Mouse (Mus musculus): Measurements from ENCODE around the gene Ank3. TPM values are rescaled to one million over a fixed set of nuclear protein-coding genes. Genes with fewer than 3 reads are reported as not detected.

Gene Ank3
- polyA plus RNA-seq, 1 experiment from 2014 or later = 19.0 TPM

DNA sequence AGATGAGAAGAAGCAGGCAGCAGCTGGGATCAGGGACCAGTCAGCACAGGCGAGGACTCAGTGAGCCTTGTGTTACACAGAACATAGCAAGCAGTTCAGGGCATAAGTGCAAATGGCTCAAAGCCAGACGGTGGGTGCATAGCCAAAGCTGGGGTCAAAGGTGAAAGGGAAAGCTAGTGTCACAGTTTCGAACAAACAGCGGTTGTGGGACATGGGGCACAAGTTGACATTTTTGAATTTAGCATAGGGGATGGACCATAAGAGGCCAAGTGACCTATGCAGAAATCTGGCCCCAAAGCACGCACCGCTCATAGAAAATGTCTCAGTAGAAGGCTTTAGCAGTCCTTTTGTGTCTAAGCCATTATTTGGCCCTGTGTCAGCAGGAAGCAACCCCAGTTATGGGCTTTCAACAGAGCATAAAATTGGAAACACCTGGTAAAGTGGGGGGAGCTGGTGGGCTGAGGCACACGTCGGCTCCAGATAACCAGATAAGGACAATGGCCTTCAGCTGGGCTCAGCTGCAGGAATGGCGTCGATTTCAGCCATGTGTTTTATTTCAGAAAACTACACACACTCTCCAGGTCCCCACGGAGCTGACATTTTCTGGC is 185.4 kb downstream of the Ank3 start:
- WGBS = 31% methylated on average over 11 of the region's 11 CpGs
- H3K9me3 ChIP-seq (ENCODE audit: control insufficient read depth, low read length) = no peaks in the 10 kb centered on the region
- H3K36me3 ChIP-seq (ENCODE audit: control insufficient read depth, insufficient read depth, low read length) = no peaks in the 10 kb centered on the region
- H3K4me2 ChIP-seq (ENCODE audit: low read depth, low read length) = no peak overlapping the region
- H3K4me3 ChIP-seq (ENCODE audit: low read length) = no peak overlapping the region
- H3K9ac ChIP-seq (ENCODE audit: low read length) = no peak overlapping the region
- ATAC-seq (ENCODE audit: low read depth) = peak; percentile 76
- no peak overlapping the region for H3K27ac ChIP-seq (ENCODE audit: low read length)
- H3K4me1 ChIP-seq (replicated peaks; ENCODE audit: control insufficient read depth, insufficient read depth, low read length) = peaks cover 7% of the 10 kb centered on the region; the same call in 1 of the 2 replicates
- no peaks in the 10 kb centered on the region for H3K27me3 ChIP-seq (ENCODE audit: control insufficient read depth, insufficient read depth, low read depth, low read length)

DNA sequence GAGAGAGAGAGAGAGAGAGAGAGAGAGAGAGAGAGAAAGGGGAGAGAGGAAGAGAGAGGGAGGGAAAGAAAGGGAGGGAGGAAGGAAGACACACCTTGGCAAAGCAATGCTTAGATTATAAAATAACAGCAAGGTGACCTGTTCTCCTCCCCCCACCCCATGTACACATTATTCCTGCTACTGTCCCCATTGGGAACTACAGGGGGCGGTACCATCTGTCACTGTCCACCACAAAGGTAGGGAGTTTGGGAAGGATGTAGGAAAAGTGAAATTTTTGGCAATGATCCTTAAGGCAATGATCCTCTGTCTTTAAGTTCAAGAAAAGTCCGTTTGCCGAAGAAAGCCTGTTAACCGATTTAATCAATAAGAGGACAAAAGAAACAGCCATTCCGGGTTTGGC is 186.0 kb downstream of the Ank3 start:
- ATAC-seq (ENCODE audit: low read depth) = no peak
- Histone ChIP-seq H3K27me3 (ENCODE audit: control insufficient read depth, insufficient read depth, low read depth, low read length) (no peaks in the 10 kb centered on the region), H3K9ac (ENCODE audit: low read length) (no peak overlapping the region), H3K4me1 (replicated peaks; ENCODE audit: control insufficient read depth, insufficient read depth, low read length) (peaks cover 7% of the 10 kb centered on the region; the same call in 1 of the 2 replicates), H3K27ac (ENCODE audit: low read length) (no peak overlapping the region), H3K36me3 (ENCODE audit: control insufficient read depth, insufficient read depth, low read length) (no peaks in the 10 kb centered on the region), H3K9me3 (ENCODE audit: control insufficient read depth, low read length) (no peaks in the 10 kb centered on the region), H3K4me3 (ENCODE audit: low read length) (no peak overlapping the region), H3K4me2 (ENCODE audit: low read depth, low read length) (no peak overlapping the region)
- 86% methylated on average over 5 of the region's 5 CpGs for WGBS

DNA sequence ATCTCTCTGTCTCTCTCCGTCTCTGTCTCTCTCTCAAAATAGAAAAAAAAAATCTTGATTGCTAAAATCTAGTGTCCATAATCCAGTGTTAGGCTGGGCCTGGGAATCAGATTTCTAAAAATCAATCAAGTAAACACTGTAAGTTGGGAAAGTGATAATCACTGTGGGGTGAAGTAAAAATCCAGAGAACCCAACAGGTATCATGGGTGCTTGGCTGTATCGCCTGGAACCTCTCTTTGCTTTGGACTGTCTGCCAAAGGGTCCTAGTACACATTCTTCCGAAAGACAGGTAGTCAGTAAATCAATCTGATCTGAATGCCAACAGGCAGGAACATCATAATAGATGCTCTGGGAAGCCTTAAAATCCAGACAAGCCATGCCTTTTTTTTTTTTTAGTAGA is 186.7 kb downstream of the Ank3 start:
- no peak for ATAC-seq (ENCODE audit: low read depth)

DNA sequence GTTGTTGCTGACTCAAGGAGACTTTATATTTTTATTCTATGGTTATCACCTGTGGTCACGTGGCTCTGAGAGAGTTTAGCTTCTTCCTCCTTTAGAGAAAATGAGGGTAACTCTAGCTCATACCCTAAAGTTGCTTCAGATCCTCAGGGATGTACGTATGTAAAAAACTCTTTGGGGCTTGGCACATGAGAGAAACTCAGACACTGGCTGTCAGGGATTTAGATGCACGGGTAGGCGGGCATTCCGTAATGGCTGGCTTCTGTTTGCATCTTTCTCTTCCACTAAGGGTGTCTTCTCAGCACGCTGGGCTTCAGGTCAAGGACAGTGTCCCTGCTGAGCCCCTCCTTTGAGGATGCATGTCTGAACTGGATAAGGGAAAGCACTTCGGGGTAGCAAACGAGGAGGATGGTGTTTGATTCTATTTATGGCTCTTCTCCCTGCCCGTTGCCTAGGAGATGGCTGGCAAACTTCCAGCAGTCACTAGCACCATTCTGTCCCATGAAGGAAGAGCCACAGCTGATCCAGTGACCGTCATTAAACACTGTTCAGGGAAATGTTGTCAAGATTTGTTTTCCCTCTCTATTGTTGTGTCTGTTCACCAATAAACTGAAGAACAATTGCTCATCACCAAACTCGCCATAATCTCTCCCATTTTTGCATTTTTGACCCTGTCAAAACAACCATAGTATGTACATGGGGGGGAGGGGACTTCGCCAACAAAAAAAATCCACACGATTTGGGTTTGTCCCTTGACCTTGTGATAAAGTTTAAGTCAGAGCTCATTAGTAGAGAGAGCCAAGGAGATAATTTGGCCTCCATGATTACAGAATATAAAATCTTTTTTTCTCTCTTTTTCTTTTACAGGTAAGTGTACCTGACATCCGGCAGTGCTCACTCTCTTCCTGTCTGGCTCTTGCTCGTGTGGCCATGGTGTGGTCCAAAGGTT is 195.9 kb downstream of the Ank3 start:
- Histone ChIP-seq H3K27ac (ENCODE audit: low read length) (no peak overlapping the region), H3K4me3 (ENCODE audit: low read length) (no peak overlapping the region), H3K4me2 (ENCODE audit: low read depth, low read length) (peak overlapping the region; percentile 21; the same call in 1 of the 2 replicates), H3K9me3 (ENCODE audit: control insufficient read depth, low read length) (0 out of 2 replicates have a peak, but pooled peaks cover 2% of the 10 kb centered on the region), H3K9ac (ENCODE audit: low read length) (no peak overlapping the region), H3K36me3 (ENCODE audit: control insufficient read depth, insufficient read depth, low read length) (no peaks in the 10 kb centered on the region), H3K4me1 (replicated peaks; ENCODE audit: control insufficient read depth, insufficient read depth, low read length) (peaks cover 11% of the 10 kb centered on the region), H3K27me3 (ENCODE audit: control insufficient read depth, insufficient read depth, low read depth, low read length) (no peaks in the 10 kb centered on the region)
- 36% methylated on average over 15 of the region's 15 CpGs for WGBS
- ATAC-seq (ENCODE audit: low read depth) = peak; percentile 82

More for the DNA sequence above, 186.7 kb downstream of the Ank3 start:
- H3K9ac ChIP-seq (ENCODE audit: low read length) = no peak overlapping the region
- WGBS = 88% methylated on average over 3 of the region's 3 CpGs
- H3K27me3 ChIP-seq (ENCODE audit: control insufficient read depth, insufficient read depth, low read depth, low read length) = no peaks in the 10 kb centered on the region
- H3K4me3 ChIP-seq (ENCODE audit: low read length) = no peak overlapping the region
- H3K4me1 ChIP-seq (replicated peaks; ENCODE audit: control insufficient read depth, insufficient read depth, low read length) = peaks cover 7% of the 10 kb centered on the region; the same call in 1 of the 2 replicates
- no peaks in the 10 kb centered on the region for H3K36me3 ChIP-seq (ENCODE audit: control insufficient read depth, insufficient read depth, low read length)
- no peaks in the 10 kb centered on the region for H3K9me3 ChIP-seq (ENCODE audit: control insufficient read depth, low read length)
- no peak overlapping the region for H3K4me2 ChIP-seq (ENCODE audit: low read depth, low read length)
- no peak overlapping the region for H3K27ac ChIP-seq (ENCODE audit: low read length)

DNA sequence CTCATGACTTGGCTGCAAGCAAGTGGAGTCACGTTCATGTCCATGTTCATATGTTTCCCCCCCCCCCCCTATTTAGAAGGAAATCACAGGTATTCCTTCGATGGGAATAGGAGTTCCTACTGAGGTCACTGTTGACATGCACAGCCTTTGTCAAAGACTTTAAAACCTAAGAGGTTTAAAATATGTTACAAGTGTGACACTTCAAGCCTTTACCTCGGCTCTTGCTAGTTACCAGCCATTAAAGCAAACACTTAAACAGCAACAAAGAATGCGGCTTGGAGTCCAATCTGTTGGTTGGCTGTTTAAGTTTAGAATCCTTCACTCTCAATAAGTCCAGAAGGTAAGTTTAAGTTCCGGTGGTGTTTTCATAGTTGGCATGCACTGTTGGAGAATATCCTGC is 196.9 kb downstream of the Ank3 start:
- H3K36me3 ChIP-seq (ENCODE audit: control insufficient read depth, insufficient read depth, low read length) = no peaks in the 10 kb centered on the region
- 0 out of 2 replicates have a peak, but pooled peaks cover 2% of the 10 kb centered on the region for H3K9me3 ChIP-seq (ENCODE audit: control insufficient read depth, low read length)
- ATAC-seq (ENCODE audit: low read depth) = peak; percentile 80
- H3K4me3 ChIP-seq (ENCODE audit: low read length) = no peak overlapping the region
- WGBS = 50% methylated on average over 5 of the region's 5 CpGs
- H3K4me2 ChIP-seq (ENCODE audit: low read depth, low read length) = no peak overlapping the region
- peak overlapping the region; percentile 34; the same call in 1 of the 2 replicates for H3K27ac ChIP-seq (ENCODE audit: low read length)
- no peaks in the 10 kb centered on the region for H3K27me3 ChIP-seq (ENCODE audit: control insufficient read depth, insufficient read depth, low read depth, low read length)
- H3K9ac ChIP-seq (ENCODE audit: low read length) = no peak overlapping the region
- peaks cover 11% of the 10 kb centered on the region for H3K4me1 ChIP-seq (replicated peaks; ENCODE audit: control insufficient read depth, insufficient read depth, low read length)

DNA sequence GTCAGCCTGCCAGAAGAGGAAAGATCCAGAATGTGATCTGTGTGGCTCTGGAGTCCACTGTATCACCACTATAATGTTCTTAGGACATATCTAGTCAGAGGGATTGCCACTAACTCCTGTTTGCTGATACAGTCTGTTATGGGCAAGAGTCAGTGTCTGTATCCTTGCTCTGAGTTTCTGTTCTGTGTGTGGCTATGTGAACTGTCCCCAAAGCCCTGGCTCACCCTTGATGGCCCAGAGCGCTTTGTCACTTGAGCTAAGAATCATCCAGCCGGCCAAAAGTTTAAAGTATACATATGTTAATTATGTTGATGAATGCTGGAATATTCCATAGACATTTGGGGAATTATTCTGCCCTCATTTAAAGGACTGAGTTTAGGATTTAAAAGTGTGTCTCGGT is 202.9 kb downstream of the Ank3 start:
- Histone ChIP-seq H3K4me3 (ENCODE audit: low read length) (no peak overlapping the region), H3K4me2 (ENCODE audit: low read depth, low read length) (no peak overlapping the region), H3K9me3 (ENCODE audit: control insufficient read depth, low read length) (0 out of 2 replicates have a peak, but pooled peaks cover 2% of the 10 kb centered on the region), H3K27me3 (ENCODE audit: control insufficient read depth, insufficient read depth, low read depth, low read length) (no peaks in the 10 kb centered on the region), H3K4me1 (replicated peaks; ENCODE audit: control insufficient read depth, insufficient read depth, low read length) (no peaks in the 10 kb centered on the region), H3K36me3 (ENCODE audit: control insufficient read depth, insufficient read depth, low read length) (no peaks in the 10 kb centered on the region), H3K27ac (ENCODE audit: low read length) (no peak overlapping the region), H3K9ac (ENCODE audit: low read length) (no peak overlapping the region)
- WGBS = 83% methylated on average over 3 of the region's 3 CpGs
- ATAC-seq (ENCODE audit: low read depth) = no peak

DNA sequence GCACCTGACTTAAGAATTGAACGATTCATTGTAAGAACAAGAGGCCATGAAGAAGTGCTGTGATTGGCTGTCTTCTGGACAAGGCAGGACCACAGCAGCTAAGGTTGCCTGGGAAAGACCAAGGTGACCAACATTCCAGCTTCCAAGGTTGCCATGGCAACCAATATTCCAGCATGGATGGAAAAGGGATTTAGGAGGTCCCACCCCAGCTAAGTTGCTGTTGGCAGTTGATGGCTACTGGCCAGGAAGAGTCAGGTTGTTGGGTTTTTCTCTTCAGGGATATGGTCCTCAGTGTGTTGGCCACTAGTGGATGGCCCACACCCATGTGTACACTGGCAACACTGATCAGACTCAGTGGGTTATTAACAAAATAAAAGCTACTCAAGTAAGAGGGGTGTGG is 204.1 kb downstream of the Ank3 start:
- WGBS = 74% methylated on average over 1 of the region's 1 CpGs
- Histone ChIP-seq H3K36me3 (ENCODE audit: control insufficient read depth, insufficient read depth, low read length) (no peaks in the 10 kb centered on the region), H3K9ac (ENCODE audit: low read length) (no peak overlapping the region), H3K27ac (ENCODE audit: low read length) (no peak overlapping the region), H3K4me2 (ENCODE audit: low read depth, low read length) (no peak overlapping the region), H3K4me1 (replicated peaks; ENCODE audit: control insufficient read depth, insufficient read depth, low read length) (no peaks in the 10 kb centered on the region), H3K4me3 (ENCODE audit: low read length) (no peak overlapping the region), H3K27me3 (ENCODE audit: control insufficient read depth, insufficient read depth, low read depth, low read length) (no peaks in the 10 kb centered on the region), H3K9me3 (ENCODE audit: control insufficient read depth, low read length) (0 out of 2 replicates have a peak, but pooled peaks cover 2% of the 10 kb centered on the region)
- ATAC-seq (ENCODE audit: low read depth) = no peak

DNA sequence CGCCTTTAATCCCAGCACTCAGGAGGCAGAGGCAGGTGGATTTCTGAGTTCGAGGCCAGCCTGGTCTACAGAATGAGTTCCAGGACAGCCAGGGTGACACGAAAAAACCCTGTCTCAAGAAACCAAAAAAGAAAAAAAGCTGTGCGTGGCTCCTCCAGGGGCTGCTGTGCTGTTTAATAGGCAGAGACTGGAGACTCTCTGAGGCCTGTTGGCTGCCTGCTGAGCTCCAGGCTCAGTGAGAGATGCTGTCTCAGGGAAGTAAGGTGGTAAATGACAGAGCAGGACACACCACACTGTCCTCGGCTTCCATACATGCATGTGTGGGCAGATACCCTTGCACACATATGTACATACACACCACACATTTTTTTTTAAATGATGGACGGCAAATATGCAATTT is 206.0 kb downstream of the Ank3 start:
- WGBS = 76% methylated on average over 6 of the region's 6 CpGs
- no peak for ATAC-seq (ENCODE audit: low read depth)
- no peak overlapping the region for H3K4me2 ChIP-seq (ENCODE audit: low read depth, low read length)
- H3K4me3 ChIP-seq (ENCODE audit: low read length) = no peak overlapping the region
- H3K36me3 ChIP-seq (ENCODE audit: control insufficient read depth, insufficient read depth, low read length) = no peaks in the 10 kb centered on the region
- H3K27me3 ChIP-seq (ENCODE audit: control insufficient read depth, insufficient read depth, low read depth, low read length) = no peaks in the 10 kb centered on the region
- no peaks in the 10 kb centered on the region for H3K9me3 ChIP-seq (ENCODE audit: control insufficient read depth, low read length)
- H3K27ac ChIP-seq (ENCODE audit: low read length) = no peak overlapping the region
- H3K4me1 ChIP-seq (replicated peaks; ENCODE audit: control insufficient read depth, insufficient read depth, low read length) = no peaks in the 10 kb centered on the region
- H3K9ac ChIP-seq (ENCODE audit: low read length) = no peak overlapping the region

DNA sequence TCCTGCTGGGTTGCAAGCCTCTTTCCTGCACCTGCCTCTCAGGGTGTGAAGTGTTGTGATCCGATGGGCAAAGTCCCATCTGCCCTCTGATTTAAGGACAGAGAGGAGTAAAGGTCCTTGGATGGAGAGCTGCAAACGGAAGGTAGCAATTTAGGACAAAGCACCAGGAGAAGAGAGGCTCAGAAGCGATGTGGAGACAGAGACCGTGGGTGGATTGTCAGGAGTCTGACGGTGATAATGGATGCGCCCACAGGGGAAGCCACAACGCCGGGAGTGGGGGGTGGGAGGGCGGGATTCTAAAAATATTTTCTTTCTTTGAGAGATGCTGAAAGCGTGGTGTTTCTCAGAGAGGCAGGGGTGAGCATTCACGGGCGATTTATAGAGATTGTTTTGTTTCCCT is 206.6 kb downstream of the Ank3 start:
- no peak overlapping the region for H3K4me2 ChIP-seq (ENCODE audit: low read depth, low read length)
- 42% methylated on average over 12 of the region's 12 CpGs for WGBS

More for the DNA sequence above, 206.6 kb downstream of the Ank3 start:
- ATAC-seq (ENCODE audit: low read depth) = no peak
- Histone ChIP-seq H3K9ac (ENCODE audit: low read length) (no peak overlapping the region), H3K36me3 (ENCODE audit: control insufficient read depth, insufficient read depth, low read length) (no peaks in the 10 kb centered on the region), H3K9me3 (ENCODE audit: control insufficient read depth, low read length) (no peaks in the 10 kb centered on the region), H3K4me3 (ENCODE audit: low read length) (no peak overlapping the region), H3K4me1 (replicated peaks; ENCODE audit: control insufficient read depth, insufficient read depth, low read length) (no peaks in the 10 kb centered on the region), H3K27me3 (ENCODE audit: control insufficient read depth, insufficient read depth, low read depth, low read length) (no peaks in the 10 kb centered on the region), H3K27ac (ENCODE audit: low read length) (no peak overlapping the region)
